Mouse (Mus musculus): ENCODE measurements around the gene Pdcd2l. TPM values are rescaled to one million over a fixed set of nuclear protein-coding genes. Genes with fewer than 3 reads are reported as not detected.
"Not testable (repeated sequence)": the region's sequence is repeated elsewhere in the genome, so short reads cannot be mapped to it uniquely, and the experiment has no call there.

The Pdcd2l gene
- polyA plus RNA-seq, 1 experiment from 2014 or later, result 26.6 TPM

- ATAC-seq (no peak), DNase-seq (ENCODE audit: low read depth, low spot score) (no peak)
- CTCF ChIA-PET, result no interaction called here
- in situ Hi-C loops (cut with MboI; ENCODE audit: low pct_unique_long_range_greater_than_20kb), result no loop called here
- no peaks in the 10 kb centered on the region for H3K27me3 ChIP-seq
- TF ChIP-seq CTCF (IDR thresholded peaks at IDR 0.05), result no peak
- POLR2A ChIA-PET, result interaction anchor here (1.0 to 1.8 kb wide), 3 partner anchors 9 to 16 kb away, joined by 3 to 4 read pairs (median 3); no protein-coding TSS in a partner anchor
Observed at GRCm38 (mm10) chr7:34213281-34213680, 16.8 kb upstream of the Pdcd2l start.

- no peak for DNase-seq (ENCODE audit: low read depth, low spot score)
- ATAC-seq, result peak; percentile 28
- no peak for TF ChIP-seq CTCF (IDR thresholded peaks at IDR 0.05)
- H3K27me3 ChIP-seq, result no peaks in the 10 kb centered on the region
- in situ Hi-C loops (cut with MboI; ENCODE audit: low pct_unique_long_range_greater_than_20kb), result no loop called here
- ChIA-PET POLR2A (no interaction called here), CTCF (interaction anchor here (1.2 kb wide), 1 partner anchor 11 kb away, joined by 3 read pairs; no protein-coding TSS in a partner anchor)
Observed at GRCm38 (mm10) chr7:34208027-34208745, 11.7 kb upstream of the Pdcd2l start.

GRCm38 (mm10) chr7:34206331-34206730 lies 9.9 kb upstream of the Pdcd2l start:
- CTCF ChIA-PET, result no interaction called here
- H3K27me3 ChIP-seq, result no peaks in the 10 kb centered on the region
- ATAC-seq (no peak), DNase-seq (ENCODE audit: low read depth, low spot score) (no peak)
- no peak for TF ChIP-seq CTCF (IDR thresholded peaks at IDR 0.05)
- POLR2A ChIA-PET, result interaction anchor here (0.6 kb wide), 1 partner anchor 13 kb away, joined by 5 read pairs; no protein-coding TSS in a partner anchor
- in situ Hi-C loops (cut with MboI; ENCODE audit: low pct_unique_long_range_greater_than_20kb), result no loop called here

- in situ Hi-C loops (cut with MboI; ENCODE audit: low pct_unique_long_range_greater_than_20kb); CTCF ChIA-PET; ATAC-seq; POLR2A ChIA-PET; H3K27me3 ChIP-seq; DNase-seq (ENCODE audit: low read depth, low spot score): not testable (repeated sequence)
Observed at GRCm38 (mm10) chr7:34202147-34202546, 5.7 kb upstream of the Pdcd2l start.

- in situ Hi-C loops (cut with MboI; ENCODE audit: low pct_unique_long_range_greater_than_20kb), result no loop called here
- POLR2A ChIA-PET, result no interaction called here
- no peaks in the 10 kb centered on the region for H3K27me3 ChIP-seq
- CTCF ChIA-PET, result no interaction called here
- DNase-seq (ENCODE audit: low read depth, low spot score), result no peak
- TF ChIP-seq CTCF (IDR thresholded peaks at IDR 0.05), result no peak
- no peak for ATAC-seq
Observed at GRCm38 (mm10) chr7:34200829-34201228, 4.4 kb upstream of the Pdcd2l start.

- in situ Hi-C loops (cut with MboI; ENCODE audit: low pct_unique_long_range_greater_than_20kb), result loop anchor here (25.0 kb wide), 1 partner anchor 411 kb away; no protein-coding TSS in a partner anchor
- H3K27me3 ChIP-seq, result no peaks in the 10 kb centered on the region
- ATAC-seq, result no peak
- TF ChIP-seq CTCF (IDR thresholded peaks at IDR 0.05), result peak; percentile 64
- ChIA-PET CTCF (interaction anchor here (1.1 kb wide), 1 partner anchor 11 kb away, joined by 4 read pairs; no protein-coding TSS in a partner anchor), POLR2A (no interaction called here)
- no peak for DNase-seq (ENCODE audit: low read depth, low spot score)
Observed at GRCm38 (mm10) chr7:34198346-34198745, 1.9 kb upstream of the Pdcd2l start.

GRCm38 (mm10) chr7:34195632-34196031 lies 829 bp downstream of the Pdcd2l start:
- CTCF ChIA-PET, result interaction anchor here (1.0 to 1.1 kb wide), 2 partner anchors 14 to 27 kb away, joined by 3 read pairs; no protein-coding TSS in a partner anchor
- TF ChIP-seq CTCF (IDR thresholded peaks at IDR 0.05), result peak; percentile 62
- POLR2A ChIA-PET, result interaction anchor here (0.9 kb wide), 1 partner anchor 13 kb away, joined by 3 read pairs; no protein-coding TSS in a partner anchor
- peak; percentile 49 for ATAC-seq
- in situ Hi-C loops (cut with MboI; ENCODE audit: low pct_unique_long_range_greater_than_20kb), result loop anchor here (25.0 kb wide), 1 partner anchor 408 kb away; no protein-coding TSS in a partner anchor
- no peak for DNase-seq (ENCODE audit: low read depth, low spot score)
- no peaks in the 10 kb centered on the region for H3K27me3 ChIP-seq

GRCm38 (mm10) chr7:34192825-34193224 lies 3.6 kb downstream of the Pdcd2l start:
- no peaks in the 10 kb centered on the region for H3K27me3 ChIP-seq
- DNase-seq (ENCODE audit: low read depth, low spot score), result no peak
- in situ Hi-C loops (cut with MboI; ENCODE audit: low pct_unique_long_range_greater_than_20kb), result loop anchor here (25.0 kb wide), 1 partner anchor 406 kb away; no protein-coding TSS in a partner anchor
- ChIA-PET CTCF (interaction anchor here (0.9 kb wide), 1 partner anchor 25 kb away, joined by 3 read pairs; no protein-coding TSS in a partner anchor), POLR2A (no interaction called here)
- no peak for TF ChIP-seq CTCF (IDR thresholded peaks at IDR 0.05)
- ATAC-seq, result no peak

GRCm38 (mm10) chr7:34189376-34189989 lies 7.0 kb downstream of the Pdcd2l start:
- CTCF ChIA-PET, result no interaction called here
- H3K27me3 ChIP-seq, result no peaks in the 10 kb centered on the region
- no peak for TF ChIP-seq CTCF (IDR thresholded peaks at IDR 0.05)
- no peak for ATAC-seq
- POLR2A ChIA-PET, result no interaction called here
- in situ Hi-C loops (cut with MboI; ENCODE audit: low pct_unique_long_range_greater_than_20kb), result loop anchor here (25.0 kb wide), 1 partner anchor 402 kb away; no protein-coding TSS in a partner anchor
- no peak for DNase-seq (ENCODE audit: low read depth, low spot score)

GRCm38 (mm10) chr7:34183794-34184193 lies 12.7 kb downstream of the Pdcd2l start:
- in situ Hi-C loops (cut with MboI; ENCODE audit: low pct_unique_long_range_greater_than_20kb), result loop anchor here (25.0 kb wide), 1 partner anchor 396 kb away; no protein-coding TSS in a partner anchor
- no peak for DNase-seq (ENCODE audit: low read depth, low spot score)
- ChIA-PET CTCF (no interaction called here), POLR2A (no interaction called here)
- no peak for TF ChIP-seq CTCF (IDR thresholded peaks at IDR 0.05)
- no peaks in the 10 kb centered on the region for H3K27me3 ChIP-seq
- ATAC-seq, result no peak

- ATAC-seq, result no peak
- TF ChIP-seq CTCF (IDR thresholded peaks at IDR 0.05), result no peak
- ChIA-PET POLR2A (interaction anchor here (1.2 kb wide), 1 partner anchor 13 kb away, joined by 3 read pairs; no protein-coding TSS in a partner anchor), CTCF (no interaction called here)
- no peaks in the 10 kb centered on the region for H3K27me3 ChIP-seq
- DNase-seq (ENCODE audit: low read depth, low spot score), result no peak
- in situ Hi-C loops (cut with MboI; ENCODE audit: low pct_unique_long_range_greater_than_20kb), result loop anchor here (25.0 kb wide), 1 partner anchor 396 kb away; no protein-coding TSS in a partner anchor
Observed at GRCm38 (mm10) chr7:34183356-34183755, 13.1 kb downstream of the Pdcd2l start.

- CTCF ChIA-PET; POLR2A ChIA-PET; ATAC-seq; DNase-seq (ENCODE audit: low read depth, low spot score): not testable (repeated sequence)
- in situ Hi-C loops (cut with MboI; ENCODE audit: low pct_unique_long_range_greater_than_20kb), result loop anchor here (25.0 kb wide), 1 partner anchor 389 kb away; no protein-coding TSS in a partner anchor
- peaks cover 14% of the 10 kb centered on the region for H3K27me3 ChIP-seq
Observed at GRCm38 (mm10) chr7:34176241-34176640, 20.2 kb downstream of the Pdcd2l start.
